8 mouse cellular contexts compared by ENCODE assay signal in the genomic region with DNA sequence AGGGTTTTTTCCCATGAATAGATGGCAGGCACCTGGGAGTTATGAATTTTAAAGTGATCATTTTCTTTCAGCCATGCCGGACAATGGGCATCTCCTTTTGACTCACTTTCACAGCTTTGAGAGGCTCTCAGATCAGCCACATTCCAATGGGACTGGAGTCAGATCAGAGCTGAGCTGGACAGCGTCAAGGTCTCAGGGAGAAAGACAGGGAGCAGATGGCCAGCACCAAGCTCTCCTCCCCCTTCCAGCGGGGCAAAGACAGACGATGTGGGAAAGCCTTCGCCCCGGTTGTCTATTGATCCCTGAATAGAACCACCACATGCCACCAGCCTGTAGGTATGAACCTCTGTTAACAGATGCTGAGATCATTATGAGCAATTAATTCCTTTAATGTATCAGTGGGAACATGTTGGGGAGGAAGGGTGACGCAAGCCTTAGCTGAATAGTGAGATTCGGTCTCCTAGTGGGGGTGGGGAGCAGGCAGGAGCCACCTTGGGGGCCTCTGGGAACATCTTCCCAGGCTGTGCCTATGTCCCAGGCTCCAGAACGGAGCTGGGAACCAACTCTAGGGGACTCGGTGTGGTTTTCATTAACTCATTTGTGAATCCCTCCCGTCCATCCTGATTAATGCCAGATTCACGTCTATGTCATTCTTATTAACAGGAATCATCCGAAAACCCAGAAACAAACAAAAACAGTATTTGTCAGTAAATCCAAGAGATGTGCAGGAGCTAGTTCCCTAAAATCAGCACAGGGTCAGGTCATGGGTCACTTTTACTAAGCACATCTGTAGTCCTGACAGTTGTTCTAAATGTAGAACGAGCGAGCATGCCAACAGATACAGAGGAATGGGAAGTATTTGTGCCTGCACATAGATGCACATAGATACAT.
A peak's percentile ranks its signal among the peaks of the same experiment; 100 is the strongest.
DNase-seq lines count a peak whose midpoint lies in the region; ATAC-seq lines count a peak whose summit lies in the region.

No protein-coding gene starts in this region.

- peaks cover 32% of the 10 kb centered on the region for H3K4me1 ChIP-seq in forebrain, embryonic 16.5 days (replicated peaks; ENCODE audit: control insufficient read depth, insufficient read depth, low read length)
- peaks cover 48% of the 10 kb centered on the region for H3K4me1 ChIP-seq in midbrain, embryonic 13.5 days (replicated peaks)

- H3K36me3 ChIP-seq in forebrain, embryonic 16.5 days (ENCODE audit: control insufficient read depth, insufficient read depth) = no peaks in the 10 kb centered on the region
- no peaks in the 10 kb centered on the region for H3K36me3 ChIP-seq in midbrain, embryonic 13.5 days

- H3K27ac ChIP-seq in forebrain, embryonic 16.5 days (ENCODE audit: low read length) = peak overlapping the region; percentile 39
- peak overlapping the region; percentile 57 for H3K27ac ChIP-seq in midbrain, embryonic 13.5 days

- peak; percentile 9 for DNase-seq in adrenal gland, adult 8-10 months
- no peak for DNase-seq in adrenal gland, postnatal 25 days
- DNase-seq in R1 (ENCODE audit: low read depth, low spot score) = peak; percentile 71
- no peak for DNase-seq in right cerebral cortex, postnatal 36 days (ENCODE audit: low spot score in 2 of 2)
- DNase-seq in spleen, postnatal 14 days (ENCODE audit: low spot score in 2 of 2) = no peak
- no peak for DNase-seq in cerebellum, adult 11-12 months

- peak overlapping the region; percentile 37 for H3K9ac ChIP-seq in forebrain, embryonic 16.5 days (replicated peaks; ENCODE audit: low read depth, low read length)
- H3K9ac ChIP-seq in midbrain, embryonic 13.5 days (replicated peaks) = no peak overlapping the region

- H3K9me3 ChIP-seq in forebrain, embryonic 16.5 days (ENCODE audit: control insufficient read depth, low read length) = no peaks in the 10 kb centered on the region
- no peaks in the 10 kb centered on the region for H3K9me3 ChIP-seq in midbrain, embryonic 13.5 days

- ATAC-seq in forebrain, embryonic 16.5 days = peak; percentile 34
- ATAC-seq in midbrain, embryonic 13.5 days = peak; percentile 82

- H3K4me2 ChIP-seq in forebrain, embryonic 16.5 days (ENCODE audit: low read length) = peak overlapping the region; percentile 45
- peak overlapping the region; percentile 39 for H3K4me2 ChIP-seq in midbrain, embryonic 13.5 days (replicated peaks)

- 7% methylated on average over 15 of the region's 15 CpGs for WGBS in forebrain, embryonic 16.5 days
- WGBS in midbrain, embryonic 13.5 days = 12% methylated on average over 15 of the region's 15 CpGs

- H3K4me3 ChIP-seq in forebrain, embryonic 16.5 days (replicated peaks; ENCODE audit: low read length) = peak overlapping the region; percentile 18
- peak overlapping the region; percentile 4; the same call in 1 of the 2 replicates for H3K4me3 ChIP-seq in midbrain, embryonic 13.5 days (replicated peaks)

- no peaks in the 10 kb centered on the region for H3K27me3 ChIP-seq in forebrain, embryonic 16.5 days (replicated peaks; ENCODE audit: control insufficient read depth, insufficient read depth, low read length)
- H3K27me3 ChIP-seq in midbrain, embryonic 13.5 days = no peaks in the 10 kb centered on the region

Comparison
In these comparisons a context has a peak if more than half of its experiments do, and no peak if none do; other contexts are left out.
1. DNase-seq: peak in adrenal gland, adult 8-10 months (single experiment) and R1 (single experiment); none in adrenal gland, postnatal 25 days (single experiment), right cerebral cortex, postnatal 36 days (0 of 2), spleen, postnatal 14 days (0 of 2) and cerebellum, adult 11-12 months (single experiment).